Mouse (Mus musculus): ENCODE results near the gene Nbea.

Gene Nbea

GRCm38 (mm10) chr3:56034596-56034995, 148.9 kb downstream of the Nbea start:
- no peak for DNase-seq (ENCODE audit: low read depth, low spot score)

GRCm38 (mm10) chr3:56018494-56018893, 165.0 kb downstream of the Nbea start:
- DNase-seq (ENCODE audit: low read depth, low spot score) = no peak

GRCm38 (mm10) chr3:56011132-56011531, 172.4 kb downstream of the Nbea start:
- DNase-seq (ENCODE audit: low read depth, low spot score) = no peak

- peak; percentile 58 for DNase-seq (ENCODE audit: low read depth, low spot score)
Measured at GRCm38 (mm10) chr3:56007991-56008390, 175.5 kb downstream of the Nbea start.

- DNase-seq (ENCODE audit: low read depth, low spot score) = peak; percentile 63
Measured at GRCm38 (mm10) chr3:56000259-56000658, 183.2 kb downstream of the Nbea start.

- no peak for DNase-seq (ENCODE audit: low read depth, low spot score)
Measured at GRCm38 (mm10) chr3:55978361-55978760, 205.1 kb downstream of the Nbea start.

GRCm38 (mm10) chr3:55976986-55977385, 206.5 kb downstream of the Nbea start:
- peak; percentile 67 for DNase-seq (ENCODE audit: low read depth, low spot score)

GRCm38 (mm10) chr3:55965723-55966156, 217.8 kb downstream of the Nbea start:
- no peak for DNase-seq (ENCODE audit: low read depth, low spot score)

GRCm38 (mm10) chr3:55963032-55963431, 220.5 kb downstream of the Nbea start:
- DNase-seq (ENCODE audit: low read depth, low spot score) = no peak

- no peak for DNase-seq (ENCODE audit: low read depth, low spot score)
Measured at GRCm38 (mm10) chr3:55949994-55950393, 233.5 kb downstream of the Nbea start.

GRCm38 (mm10) chr3:55949148-55949547, 234.4 kb downstream of the Nbea start:
- no peak for DNase-seq (ENCODE audit: low read depth, low spot score)

GRCm38 (mm10) chr3:55927343-55927742, 256.2 kb downstream of the Nbea start:
- DNase-seq (ENCODE audit: low read depth, low spot score) = no peak

GRCm38 (mm10) chr3:55909290-55909689, 274.2 kb downstream of the Nbea start:
- no peak for DNase-seq (ENCODE audit: low read depth, low spot score)

GRCm38 (mm10) chr3:55890574-55890973, 292.9 kb downstream of the Nbea start:
- no peak for DNase-seq (ENCODE audit: low read depth, low spot score)

- DNase-seq (ENCODE audit: low read depth, low spot score) = no peak
Measured at GRCm38 (mm10) chr3:55889227-55889626, 294.3 kb downstream of the Nbea start.

- no peak for DNase-seq (ENCODE audit: low read depth, low spot score)
Measured at GRCm38 (mm10) chr3:55887829-55888210, 295.7 kb downstream of the Nbea start.

GRCm38 (mm10) chr3:55887193-55887828, 296.2 kb downstream of the Nbea start:
- DNase-seq (ENCODE audit: low read depth, low spot score) = no peak

- DNase-seq (ENCODE audit: low read depth, low spot score) = no peak
Measured at GRCm38 (mm10) chr3:55872944-55873924, 310.3 kb downstream of the Nbea start.

GRCm38 (mm10) chr3:55852488-55852887, 331.0 kb downstream of the Nbea start:
- no peak for DNase-seq (ENCODE audit: low read depth, low spot score)

GRCm38 (mm10) chr3:55847115-55847514, 336.4 kb downstream of the Nbea start:
- no peak for DNase-seq (ENCODE audit: low read depth, low spot score)

- DNase-seq (ENCODE audit: low read depth, low spot score) = no peak
Measured at GRCm38 (mm10) chr3:55837188-55837587, 346.3 kb downstream of the Nbea start.

- DNase-seq (ENCODE audit: low read depth, low spot score) = no peak
Measured at GRCm38 (mm10) chr3:55835207-55835606, 348.3 kb downstream of the Nbea start.

GRCm38 (mm10) chr3:55830226-55830625, 353.3 kb downstream of the Nbea start:
- DNase-seq (ENCODE audit: low read depth, low spot score) = no peak

Data from R1 (cell line).